Mouse (Mus musculus) erythroblast, embryonic 14.5 days (primary cell): ENCODE data around the gene Tenm4.

Source experiments
- GATA1 ChIP-seq: IDR thresholded peaks from 2 replicates; pipeline ENCODE4 v1.6.1; 2012; ENCODE audit warnings: low read length, inconsistent platforms, mixed read lengths
- TAL1 ChIP-seq: IDR thresholded peaks from 3 replicates; pipeline ENCODE4 v1.6.1; 2012; ENCODE audit warnings: low read length, inconsistent platforms, mixed read lengths

- no peak for TF ChIP-seq TAL1
- TF ChIP-seq GATA1: no peak
These were observed 172.6 kb downstream of the Tenm4 start for GRCm38 (mm10) chr7:96343667-96344066.
